Mouse (Mus musculus): Measurements from ENCODE around the gene Zswim7. TPM values are rescaled to one million over a fixed set of nuclear protein-coding genes. Genes with fewer than 3 reads are reported as not detected.
"Not testable (repeated sequence)": the region's sequence is repeated elsewhere in the genome, so short reads cannot be mapped to it uniquely, and the experiment has no call there.

Zswim7 gene
- 4.2 and 4.4 TPM in 2 replicates for total RNA-seq (2017)

- ATAC-seq (ENCODE audit: extremely low read depth, insufficient number of reproducible peaks, low FRiP score, poor library complexity, severe bottlenecking) = peak; percentile 86
Measured at GRCm38 (mm10) chr11:62280675-62281600, at the start of gene Zswim7, which contains the start of gene Ttc19. TSS of gene Zswim7 (minus strand) at chr11:62281375. TSS of gene Ttc19 (plus strand) at chr11:62281473.

- ATAC-seq (ENCODE audit: extremely low read depth, insufficient number of reproducible peaks, low FRiP score, poor library complexity, severe bottlenecking) = no peak
Measured at GRCm38 (mm10) chr11:62323659-62324058, 42.5 kb upstream of the Zswim7 start.

- no peak for ATAC-seq (ENCODE audit: extremely low read depth, insufficient number of reproducible peaks, low FRiP score, poor library complexity, severe bottlenecking)
Measured at GRCm38 (mm10) chr11:62320097-62320496, 38.9 kb upstream of the Zswim7 start.

GRCm38 (mm10) chr11:62317746-62318145 is 36.6 kb upstream of the Zswim7 start:
- no peak for ATAC-seq (ENCODE audit: extremely low read depth, insufficient number of reproducible peaks, low FRiP score, poor library complexity, severe bottlenecking)

- no peak for ATAC-seq (ENCODE audit: extremely low read depth, insufficient number of reproducible peaks, low FRiP score, poor library complexity, severe bottlenecking)
Measured at GRCm38 (mm10) chr11:62314984-62315383, 33.8 kb upstream of the Zswim7 start.

- no peak for ATAC-seq (ENCODE audit: extremely low read depth, insufficient number of reproducible peaks, low FRiP score, poor library complexity, severe bottlenecking)
Measured at GRCm38 (mm10) chr11:62309296-62309695, 28.1 kb upstream of the Zswim7 start.

- no peak for ATAC-seq (ENCODE audit: extremely low read depth, insufficient number of reproducible peaks, low FRiP score, poor library complexity, severe bottlenecking)
Measured at GRCm38 (mm10) chr11:62305866-62306265, 24.7 kb upstream of the Zswim7 start.

- ATAC-seq (ENCODE audit: extremely low read depth, insufficient number of reproducible peaks, low FRiP score, poor library complexity, severe bottlenecking) = no peak
Measured at GRCm38 (mm10) chr11:62298883-62299282, 17.7 kb upstream of the Zswim7 start.

- ATAC-seq (ENCODE audit: extremely low read depth, insufficient number of reproducible peaks, low FRiP score, poor library complexity, severe bottlenecking) = no peak
Measured at GRCm38 (mm10) chr11:62294121-62294520, 12.9 kb upstream of the Zswim7 start.

- ATAC-seq (ENCODE audit: extremely low read depth, insufficient number of reproducible peaks, low FRiP score, poor library complexity, severe bottlenecking) = no peak
Measured at GRCm38 (mm10) chr11:62287700-62288099, 6.5 kb upstream of the Zswim7 start.

- ATAC-seq (ENCODE audit: extremely low read depth, insufficient number of reproducible peaks, low FRiP score, poor library complexity, severe bottlenecking) = no peak
Measured at GRCm38 (mm10) chr11:62285020-62285419, 3.8 kb upstream of the Zswim7 start.

GRCm38 (mm10) chr11:62284020-62284419 is 2.8 kb upstream of the Zswim7 start:
- not testable (repeated sequence) for ATAC-seq (ENCODE audit: extremely low read depth, insufficient number of reproducible peaks, low FRiP score, poor library complexity, severe bottlenecking)

GRCm38 (mm10) chr11:62281601-62281997 is 424 bp upstream of the Zswim7 start:
- ATAC-seq (ENCODE audit: extremely low read depth, insufficient number of reproducible peaks, low FRiP score, poor library complexity, severe bottlenecking) = no peak

- 0 out of 2 replicates have a peak, but pooled peaks have one; percentile 33 for ATAC-seq (ENCODE audit: extremely low read depth, insufficient number of reproducible peaks, low FRiP score, poor library complexity, severe bottlenecking)
Measured at GRCm38 (mm10) chr11:62278027-62278426, 3.1 kb downstream of the Zswim7 start.

GRCm38 (mm10) chr11:62277086-62277485 is 4.1 kb downstream of the Zswim7 start:
- no peak for ATAC-seq (ENCODE audit: extremely low read depth, insufficient number of reproducible peaks, low FRiP score, poor library complexity, severe bottlenecking)

GRCm38 (mm10) chr11:62270851-62271250 is 10.3 kb downstream of the Zswim7 start:
- no peak for ATAC-seq (ENCODE audit: extremely low read depth, insufficient number of reproducible peaks, low FRiP score, poor library complexity, severe bottlenecking)

- ATAC-seq (ENCODE audit: extremely low read depth, insufficient number of reproducible peaks, low FRiP score, poor library complexity, severe bottlenecking) = no peak
Measured at GRCm38 (mm10) chr11:62269097-62269496, 12.1 kb downstream of the Zswim7 start.

GRCm38 (mm10) chr11:62268381-62268780 is 12.8 kb downstream of the Zswim7 start:
- no peak for ATAC-seq (ENCODE audit: extremely low read depth, insufficient number of reproducible peaks, low FRiP score, poor library complexity, severe bottlenecking)

GRCm38 (mm10) chr11:62266466-62267214 is 14.5 kb downstream of the Zswim7 start:
- ATAC-seq (ENCODE audit: extremely low read depth, insufficient number of reproducible peaks, low FRiP score, poor library complexity, severe bottlenecking) = no peak

- no peak for ATAC-seq (ENCODE audit: extremely low read depth, insufficient number of reproducible peaks, low FRiP score, poor library complexity, severe bottlenecking)
Measured at GRCm38 (mm10) chr11:62265642-62266041, 15.5 kb downstream of the Zswim7 start.
